Mouse (Mus musculus): ENCODE measurements around the gene Itprid1. TPM values are rescaled to one million over a fixed set of nuclear protein-coding genes. Genes with fewer than 3 reads are reported as not detected.

Gene Itprid1
- 0.35 and 0.36 TPM in 2 replicates for polyA plus RNA-seq (2021; fragmentation: Nextera tagmentation)
- long read RNA-seq, experiment 1, result 0 reads
- long read RNA-seq, experiment 2, partial matches to known transcripts, result 1 of 6 reads
- long read RNA-seq, experiment 2, other reads (novel, unspliced or antisense), result 3 of 6 reads

GRCm38 (mm10) chr6:55836650-55837320 lies at the start of gene Itprid1:
Itprid1 (plus strand) TSS chr6:55836895.

DNA sequence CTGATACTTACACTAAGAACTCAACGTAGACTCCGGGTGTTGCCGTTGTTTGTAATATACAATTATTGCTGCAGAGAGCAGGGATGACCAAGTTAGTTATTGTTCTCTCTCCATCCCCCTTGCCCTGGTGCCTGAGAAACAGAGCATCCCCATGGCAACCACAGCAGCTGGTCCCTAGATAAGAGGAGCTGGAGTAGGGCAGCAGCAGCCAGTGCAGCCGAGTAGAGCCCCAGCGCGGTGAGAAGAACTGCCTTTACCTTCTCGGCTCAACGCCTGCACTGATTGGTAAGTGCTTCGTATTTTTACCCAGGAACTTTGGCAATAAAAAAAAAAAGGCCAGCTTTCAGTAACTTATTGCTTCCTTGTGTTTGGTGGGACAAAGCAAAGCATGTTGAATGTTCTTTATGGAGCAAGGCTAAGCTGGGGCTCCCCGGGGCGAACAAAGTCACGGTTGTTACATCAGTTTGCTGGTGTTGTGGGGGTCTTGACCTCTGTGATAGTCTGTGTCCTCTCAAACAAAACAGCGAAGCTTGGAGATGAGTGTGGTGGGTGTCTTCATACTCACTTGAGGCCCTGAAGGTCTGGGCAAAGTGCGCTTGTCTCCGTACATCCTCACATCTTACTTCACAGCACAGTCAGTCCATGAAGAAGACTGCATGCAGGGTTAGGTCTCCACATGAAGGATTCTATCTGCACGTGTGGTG lies 180.7 kb downstream of the Itprid1 start, which contains the start of gene Ppp1r17:
TSS of gene Ppp1r17 (plus strand) at position 207 of the 704 bp plus-strand sequence.

Other genes with a start within 250 kb of the Itprid1 start
- 111 and 125 TPM in 2 replicates for gene Neurod6, start 155.6 kb upstream of the Itprid1 start, polyA plus RNA-seq (2021; fragmentation: Nextera tagmentation)
- 0.13 and 0.20 TPM in 2 replicates for gene Ppp1r17, start 180.6 kb downstream of the Itprid1 start, polyA plus RNA-seq (2021; fragmentation: Nextera tagmentation)

Data from layer of hippocampus, adult 6 months (tissue).